Mouse (Mus musculus) left cerebral cortex, postnatal 14 days (tissue): ENCODE measurements around the gene Dnajc17. TPM values are rescaled to one million over a fixed set of nuclear protein-coding genes. Genes with fewer than 3 reads are reported as not detected.

ENCODE experiments used
- DNase-seq, 2 experiments: peaks; one replicate each; pipeline ENCODE4 v3.0.0; 2021 to 2022; ENCODE audit warnings: low spot score in 2 of 2, mixed read lengths in 1 of 2
- intact Hi-C: fragments of 180-260 bp; cut with DNase I; formaldehyde crosslinking; loops from one replicate; pipeline ENCODE4 v1.15.1; 2025
- total RNA-seq, 2 experiments: library from RNA; stranded (reverse); gene quantifications; 2 replicates each; pipeline ENCODE4 v1.2.3; 2021

Dnajc17 gene
- total RNA-seq, 2 experiments from 2014 or later = 17.4 to 18.2 TPM

- intact Hi-C loops = no loop called here
- DNase-seq = no peak
Measured at GRCm38 (mm10) chr2:119203871-119204460, 4.6 kb downstream of the Dnajc17 start.

GRCm38 (mm10) chr2:119202914-119203453 lies 5.6 kb downstream of the Dnajc17 start:
- intact Hi-C loops = no loop called here
- DNase-seq = peak in 1 of 2 experiments; percentile 18

GRCm38 (mm10) chr2:119198934-119199333 lies 9.7 kb downstream of the Dnajc17 start:
- DNase-seq = no peak
- intact Hi-C loops = no loop called here

GRCm38 (mm10) chr2:119198049-119198448 lies 10.5 kb downstream of the Dnajc17 start:
- DNase-seq = no peak
- intact Hi-C loops = no loop called here

- no peak for DNase-seq
Measured at GRCm38 (mm10) chr2:119197493-119197892, 11.1 kb downstream of the Dnajc17 start.

GRCm38 (mm10) chr2:119196316-119197108 lies 12.1 kb downstream of the Dnajc17 start:
- no peak for DNase-seq
- intact Hi-C loops = no loop called here

More at GRCm38 (mm10) chr2:119197493-119197892, 11.1 kb downstream of the Dnajc17 start:
- intact Hi-C loops = no loop called here

GRCm38 (mm10) chr2:119194140-119194539 lies 14.5 kb downstream of the Dnajc17 start:
- intact Hi-C loops = no loop called here
- DNase-seq = no peak

GRCm38 (mm10) chr2:119190969-119191368 lies 17.6 kb downstream of the Dnajc17 start:
- intact Hi-C loops = no loop called here

GRCm38 (mm10) chr2:119189029-119189710 lies 19.4 kb downstream of the Dnajc17 start:
- intact Hi-C loops = loop anchor here (5.0 kb wide), 1 partner anchor 142 kb away; the partner anchor contains the start of gene Knl1
- DNase-seq = peak; percentile 73 to 83

More at GRCm38 (mm10) chr2:119190969-119191368, 17.6 kb downstream of the Dnajc17 start:
- no peak for DNase-seq

- no peak for DNase-seq
- intact Hi-C loops = no loop called here
Measured at GRCm38 (mm10) chr2:119182914-119183313, 25.7 kb downstream of the Dnajc17 start.

GRCm38 (mm10) chr2:119177384-119177939 lies 31.1 kb downstream of the Dnajc17 start:
- no peak for DNase-seq
- intact Hi-C loops = no loop called here

GRCm38 (mm10) chr2:119176761-119177160 lies 31.8 kb downstream of the Dnajc17 start:
- DNase-seq = no peak
- intact Hi-C loops = no loop called here

GRCm38 (mm10) chr2:119175614-119176013 lies 33.0 kb downstream of the Dnajc17 start:
- intact Hi-C loops = no loop called here
- DNase-seq = no peak

GRCm38 (mm10) chr2:119174866-119175265 lies 33.7 kb downstream of the Dnajc17 start:
- DNase-seq = no peak
- intact Hi-C loops = no loop called here

- DNase-seq = no peak
- intact Hi-C loops = no loop called here
Measured at GRCm38 (mm10) chr2:119173991-119174651, 34.5 kb downstream of the Dnajc17 start, which contains the start of gene Gm14137. TSS of gene Gm14137 (plus strand) at chr2:119174509.

GRCm38 (mm10) chr2:119172862-119173576 lies 35.6 kb downstream of the Dnajc17 start:
- intact Hi-C loops = no loop called here
- DNase-seq = peak in 1 of 2 experiments; percentile 33

GRCm38 (mm10) chr2:119172446-119172845 lies 36.1 kb downstream of the Dnajc17 start:
- no peak for DNase-seq
- intact Hi-C loops = no loop called here

- DNase-seq = no peak
- intact Hi-C loops = no loop called here
Measured at GRCm38 (mm10) chr2:119171574-119171973, 37.0 kb downstream of the Dnajc17 start.
